Mouse (Mus musculus): ENCODE results near the gene Tmem100. TPM values are rescaled to one million over a fixed set of nuclear protein-coding genes. Genes with fewer than 3 reads are reported as not detected.

Gene Tmem100
- polyA plus RNA-seq, 1 experiment, result not detected

DNA sequence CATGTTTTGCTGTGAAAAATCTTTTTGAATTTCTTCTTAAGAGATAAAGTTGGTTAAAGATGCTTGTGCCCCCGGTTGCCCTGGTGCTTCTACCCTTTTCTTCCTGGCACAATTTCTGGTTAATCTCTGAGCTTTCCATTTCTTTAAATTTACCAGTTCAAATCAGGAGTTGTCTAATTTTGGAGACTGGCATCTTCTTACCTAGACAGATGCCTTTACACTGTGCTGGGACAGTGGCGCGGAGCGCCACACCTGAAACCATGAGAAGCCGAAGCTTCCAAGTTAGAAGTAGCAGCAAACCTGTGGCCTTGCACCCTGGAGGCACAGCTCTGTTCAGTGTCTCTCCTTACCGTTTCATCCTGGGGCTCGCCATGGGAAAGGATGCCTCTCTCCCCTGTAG lies 928 bp downstream of the Tmem100 start:
- Histone ChIP-seq H3K4me3 (ENCODE audit: insufficient read depth, low read length) (no peak overlapping the region), H3K4me1 (ENCODE audit: control insufficient read depth, insufficient read depth, low read length) (peaks cover 7% of the 10 kb centered on the region), H3K27ac (ENCODE audit: insufficient read depth, low read depth, low read length) (no peak overlapping the region)
- no peak for TF ChIP-seq POLR2A (IDR thresholded peaks at IDR 0.05; ENCODE audit: borderline replicate concordance, low read depth, low read length)
- no peak for TF ChIP-seq CTCF (IDR thresholded peaks at IDR 0.05; ENCODE audit: low read depth, low read length)

DNA sequence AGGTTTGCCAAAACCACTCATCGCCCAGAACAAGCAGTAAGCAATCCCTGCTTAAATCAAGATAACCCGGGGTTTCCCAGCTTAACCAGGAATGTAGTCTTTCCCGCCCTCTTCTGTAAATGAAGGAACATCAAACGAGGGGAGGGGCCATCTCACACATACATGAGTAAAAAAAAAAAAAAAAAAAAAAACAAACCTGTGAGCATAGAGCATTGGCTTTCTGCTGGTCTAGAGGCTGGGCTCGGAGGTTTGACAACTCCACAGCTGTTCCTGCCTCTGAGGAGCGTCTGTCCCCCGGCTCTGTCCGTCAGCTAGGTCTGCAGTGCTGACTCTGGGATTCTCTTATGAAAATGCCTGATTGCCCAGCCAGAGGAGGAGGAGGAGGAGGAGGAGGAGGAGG lies 2.7 kb downstream of the Tmem100 start:
- H3K4me3 ChIP-seq (ENCODE audit: insufficient read depth, low read length), result no peak overlapping the region
- peaks cover 7% of the 10 kb centered on the region for H3K4me1 ChIP-seq (ENCODE audit: control insufficient read depth, insufficient read depth, low read length)
- H3K27ac ChIP-seq (ENCODE audit: insufficient read depth, low read depth, low read length), result no peak overlapping the region
- no peak for TF ChIP-seq CTCF (IDR thresholded peaks at IDR 0.05; ENCODE audit: low read depth, low read length)
- TF ChIP-seq POLR2A (IDR thresholded peaks at IDR 0.05; ENCODE audit: borderline replicate concordance, low read depth, low read length), result no peak

DNA sequence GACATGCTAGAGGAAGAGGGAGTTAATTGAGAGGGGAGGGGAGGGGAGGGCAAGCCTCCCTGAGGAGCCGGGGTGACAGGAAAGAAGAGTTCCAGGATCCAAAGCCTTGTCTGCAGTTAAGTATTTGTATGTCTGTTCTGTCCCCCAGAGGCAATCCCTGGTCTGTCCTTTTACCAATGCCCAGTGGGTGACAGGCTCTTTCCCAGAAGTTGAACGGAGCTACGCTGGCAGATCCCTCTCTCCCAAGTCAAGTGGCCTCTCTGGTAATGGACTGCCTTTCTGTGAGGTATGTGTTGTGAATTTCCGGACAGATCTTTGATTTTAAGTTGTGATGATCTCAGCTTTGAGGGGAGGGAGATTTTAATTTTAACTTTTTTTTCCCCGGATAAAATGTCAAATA lies 3.3 kb downstream of the Tmem100 start:
- Histone ChIP-seq H3K27ac (ENCODE audit: insufficient read depth, low read depth, low read length) (no peak overlapping the region), H3K4me3 (ENCODE audit: insufficient read depth, low read length) (no peak overlapping the region), H3K4me1 (ENCODE audit: control insufficient read depth, insufficient read depth, low read length) (peaks cover 7% of the 10 kb centered on the region)
- TF ChIP-seq CTCF (IDR thresholded peaks at IDR 0.05; ENCODE audit: low read depth, low read length), result no peak
- TF ChIP-seq POLR2A (IDR thresholded peaks at IDR 0.05; ENCODE audit: borderline replicate concordance, low read depth, low read length), result no peak

GRCm38 (mm10) chr11:90034646-90035045 lies 4.5 kb downstream of the Tmem100 start:
- H3K27ac ChIP-seq (ENCODE audit: insufficient read depth, low read depth, low read length), result no peak overlapping the region
- 0 out of 2 replicates have a peak, but pooled peaks cover 3% of the 10 kb centered on the region for H3K4me1 ChIP-seq (ENCODE audit: control insufficient read depth, insufficient read depth, low read length)
- H3K4me3 ChIP-seq (ENCODE audit: insufficient read depth, low read length), result no peak overlapping the region
- TF ChIP-seq POLR2A (IDR thresholded peaks at IDR 0.05; ENCODE audit: borderline replicate concordance, low read depth, low read length) (no peak), CTCF (IDR thresholded peaks at IDR 0.05; ENCODE audit: low read depth, low read length) (no peak)

DNA sequence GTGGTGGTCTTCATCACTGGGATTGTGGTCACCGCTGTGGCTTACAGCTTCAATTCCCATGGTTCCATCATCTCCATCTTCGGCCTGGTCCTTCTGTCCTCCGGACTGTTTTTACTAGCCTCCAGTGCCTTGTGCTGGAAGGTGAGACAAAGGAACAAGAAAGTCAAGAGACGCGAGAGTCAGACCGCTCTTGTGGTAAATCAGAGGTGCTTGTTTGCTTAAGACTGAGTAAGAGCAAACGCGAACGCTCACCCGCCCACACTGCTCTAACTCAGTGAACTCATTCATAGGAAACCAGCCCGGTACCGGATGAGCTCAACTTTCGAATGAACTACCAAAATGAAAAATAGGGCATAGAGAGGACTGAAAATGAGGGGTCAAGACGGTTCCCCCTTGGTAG lies 5.4 kb downstream of the Tmem100 start:
- TF ChIP-seq POLR2A (IDR thresholded peaks at IDR 0.05; ENCODE audit: borderline replicate concordance, low read depth, low read length), result no peak
- no peak for TF ChIP-seq CTCF (IDR thresholded peaks at IDR 0.05; ENCODE audit: low read depth, low read length)
- no peak overlapping the region for H3K27ac ChIP-seq (ENCODE audit: insufficient read depth, low read depth, low read length)
- H3K4me3 ChIP-seq (ENCODE audit: insufficient read depth, low read length), result no peak overlapping the region
- H3K4me1 ChIP-seq (ENCODE audit: control insufficient read depth, insufficient read depth, low read length), result no peaks in the 10 kb centered on the region

DNA sequence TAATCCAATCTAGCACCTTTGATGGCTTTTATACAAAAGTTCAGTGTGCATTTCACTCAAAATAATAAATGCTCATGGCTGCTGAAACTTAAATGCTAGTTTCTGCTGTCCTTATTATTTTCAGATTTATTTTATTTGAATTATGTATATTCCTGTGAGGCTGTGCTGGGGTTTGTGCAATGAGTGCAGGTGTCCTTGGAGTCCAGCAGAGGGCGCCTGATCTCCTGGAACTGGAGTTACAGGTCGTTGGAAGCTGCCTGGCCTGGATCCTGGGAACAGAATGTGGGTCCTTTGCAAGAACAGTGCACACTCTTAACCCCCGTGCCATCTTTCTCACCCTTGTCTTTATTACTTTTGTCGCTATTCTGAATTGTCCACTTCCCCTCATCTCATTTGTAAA lies 6.3 kb downstream of the Tmem100 start:
- no peak overlapping the region for H3K4me3 ChIP-seq (ENCODE audit: insufficient read depth, low read length)
- H3K27ac ChIP-seq (ENCODE audit: insufficient read depth, low read depth, low read length), result no peak overlapping the region
- TF ChIP-seq CTCF (IDR thresholded peaks at IDR 0.05; ENCODE audit: low read depth, low read length) (peak; percentile 42), POLR2A (IDR thresholded peaks at IDR 0.05; ENCODE audit: borderline replicate concordance, low read depth, low read length) (no peak)
- no peaks in the 10 kb centered on the region for H3K4me1 ChIP-seq (ENCODE audit: control insufficient read depth, insufficient read depth, low read length)

DNA sequence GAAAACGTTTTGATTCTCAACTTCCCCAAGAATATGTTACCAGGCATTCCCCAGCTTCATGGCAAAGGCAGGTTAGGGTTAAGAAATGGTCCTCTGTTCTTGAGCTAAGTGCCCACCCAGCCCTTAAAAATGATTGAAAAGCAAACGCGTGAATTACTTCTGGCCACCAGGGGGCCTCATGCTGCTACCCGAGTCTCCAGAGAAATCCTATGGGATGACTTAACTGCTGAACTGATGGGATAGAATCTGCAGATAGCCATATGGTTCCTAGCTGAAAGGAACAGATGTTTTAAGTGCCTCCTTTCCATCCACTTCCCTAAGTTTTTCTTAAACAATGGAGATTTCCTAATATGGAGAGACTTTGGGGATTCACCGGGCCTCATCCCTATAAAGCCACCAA lies 7.9 kb downstream of the Tmem100 start:
- Histone ChIP-seq H3K4me3 (ENCODE audit: insufficient read depth, low read length) (no peak overlapping the region), H3K27ac (ENCODE audit: insufficient read depth, low read depth, low read length) (no peak overlapping the region), H3K4me1 (ENCODE audit: control insufficient read depth, insufficient read depth, low read length) (no peaks in the 10 kb centered on the region)
- TF ChIP-seq POLR2A (IDR thresholded peaks at IDR 0.05; ENCODE audit: borderline replicate concordance, low read depth, low read length) (no peak), CTCF (IDR thresholded peaks at IDR 0.05; ENCODE audit: low read depth, low read length) (peak; percentile 35; the same call in 1 of the 2 replicates)

GRCm38 (mm10) chr11:90044459-90044858 lies 14.3 kb downstream of the Tmem100 start:
- Histone ChIP-seq H3K4me3 (ENCODE audit: insufficient read depth, low read length) (no peak overlapping the region), H3K4me1 (ENCODE audit: control insufficient read depth, insufficient read depth, low read length) (no peaks in the 10 kb centered on the region), H3K27ac (ENCODE audit: insufficient read depth, low read depth, low read length) (no peak overlapping the region)
- TF ChIP-seq POLR2A (IDR thresholded peaks at IDR 0.05; ENCODE audit: borderline replicate concordance, low read depth, low read length) (no peak), CTCF (IDR thresholded peaks at IDR 0.05; ENCODE audit: low read depth, low read length) (no peak)

DNA sequence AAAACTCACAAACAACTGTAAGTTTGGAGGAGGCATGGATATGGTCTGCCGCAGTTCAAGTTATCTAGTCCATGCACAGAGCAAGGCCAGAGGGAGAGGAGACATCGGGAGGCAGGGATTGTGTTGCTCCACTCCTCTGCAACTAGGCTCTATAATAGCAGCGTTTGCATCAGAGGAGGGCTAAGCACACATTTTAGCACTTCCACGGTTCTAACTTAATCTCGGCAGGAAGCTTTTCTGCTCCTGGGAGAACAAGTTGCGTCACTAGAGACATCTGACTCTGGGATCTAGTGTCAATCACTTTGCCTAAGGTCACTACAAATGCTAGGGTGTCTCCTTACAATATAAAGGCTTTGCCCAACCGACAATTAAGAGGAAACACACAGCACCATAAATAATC lies 16.1 kb downstream of the Tmem100 start:
- TF ChIP-seq POLR2A (IDR thresholded peaks at IDR 0.05; ENCODE audit: borderline replicate concordance, low read depth, low read length), result no peak
- no peak for TF ChIP-seq CTCF (IDR thresholded peaks at IDR 0.05; ENCODE audit: low read depth, low read length)
- Histone ChIP-seq H3K4me3 (ENCODE audit: insufficient read depth, low read length) (no peak overlapping the region), H3K4me1 (ENCODE audit: control insufficient read depth, insufficient read depth, low read length) (no peaks in the 10 kb centered on the region), H3K27ac (ENCODE audit: insufficient read depth, low read depth, low read length) (no peak overlapping the region)

- Histone ChIP-seq H3K4me3 (ENCODE audit: insufficient read depth, low read length) (no peak overlapping the region), H3K4me1 (ENCODE audit: control insufficient read depth, insufficient read depth, low read length) (no peaks in the 10 kb centered on the region), H3K27ac (ENCODE audit: insufficient read depth, low read depth, low read length) (no peak overlapping the region)
- TF ChIP-seq POLR2A (IDR thresholded peaks at IDR 0.05; ENCODE audit: borderline replicate concordance, low read depth, low read length), result no peak
- TF ChIP-seq CTCF (IDR thresholded peaks at IDR 0.05; ENCODE audit: low read depth, low read length), result no peak
These were observed 17.1 kb downstream of the Tmem100 start for GRCm38 (mm10) chr11:90047271-90047670.

DNA sequence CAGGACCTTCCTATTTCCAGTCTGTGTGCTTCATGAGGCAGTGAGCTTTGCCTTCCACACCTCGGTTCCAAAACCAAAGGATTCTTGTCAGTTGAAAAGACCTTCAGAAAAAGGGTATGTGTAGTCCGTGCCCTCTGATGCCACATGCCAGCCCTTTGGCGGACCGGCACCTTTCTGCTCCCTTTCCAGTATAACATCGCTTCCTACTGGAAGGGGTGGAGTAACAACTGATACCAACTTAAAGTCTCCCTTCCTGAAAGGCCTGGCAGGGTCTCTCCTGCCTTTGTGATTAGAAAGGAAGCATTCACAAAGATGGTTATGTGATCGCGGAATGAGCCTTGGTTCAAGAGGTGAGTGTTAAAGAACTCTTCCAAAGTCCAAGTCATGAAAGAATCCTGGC lies 19.9 kb downstream of the Tmem100 start:
- no peaks in the 10 kb centered on the region for H3K4me1 ChIP-seq (ENCODE audit: control insufficient read depth, insufficient read depth, low read length)
- TF ChIP-seq CTCF (IDR thresholded peaks at IDR 0.05; ENCODE audit: low read depth, low read length) (no peak), POLR2A (IDR thresholded peaks at IDR 0.05; ENCODE audit: borderline replicate concordance, low read depth, low read length) (no peak)

More for the DNA sequence above, 19.9 kb downstream of the Tmem100 start:
- Histone ChIP-seq H3K4me3 (ENCODE audit: insufficient read depth, low read length) (no peak overlapping the region), H3K27ac (ENCODE audit: insufficient read depth, low read depth, low read length) (no peak overlapping the region)

Measured in bone marrow macrophage, adult 2 months (primary cell).